Mouse (Mus musculus) right cerebral cortex, postnatal 10 days (tissue): ENCODE measurements around the gene Arhgef10l.

Source experiments
- DNase-seq, 2 experiments: peaks; one replicate each; pipeline ENCODE4 v3.0.0; 2021; ENCODE audit warnings: low spot score in 2 of 2

The Arhgef10l gene

DNA sequence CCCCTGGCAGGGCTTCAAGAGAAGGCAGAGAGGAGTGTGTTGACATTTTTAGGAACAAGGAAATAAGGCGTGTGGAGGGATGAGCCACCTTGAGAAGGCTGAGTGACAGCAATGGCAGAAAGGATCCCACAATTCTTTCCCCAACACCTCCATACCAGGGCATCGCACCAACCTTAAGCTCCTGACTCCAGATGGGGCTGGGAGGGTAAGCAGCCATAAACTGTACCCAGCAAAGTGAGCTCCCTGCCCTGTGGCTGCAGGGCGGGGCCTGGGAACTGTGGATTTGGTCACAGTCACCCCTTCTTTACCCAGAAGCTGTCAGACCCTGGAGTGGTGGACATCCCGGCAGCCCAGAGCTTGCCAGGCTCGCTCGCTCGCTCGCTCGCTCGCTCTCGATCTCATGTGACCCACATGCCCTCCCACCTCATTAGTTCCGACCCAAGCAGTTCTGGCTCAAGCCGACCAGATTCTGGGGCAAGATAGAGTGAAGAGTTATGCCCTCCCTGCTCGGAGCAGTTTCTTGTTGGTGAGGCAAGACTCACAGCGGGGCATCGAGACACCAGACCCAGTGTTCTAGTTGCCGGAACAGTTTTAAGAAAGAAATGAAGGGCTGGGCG is 4.3 kb downstream of the Arhgef10l start:
- no peak for DNase-seq

DNA sequence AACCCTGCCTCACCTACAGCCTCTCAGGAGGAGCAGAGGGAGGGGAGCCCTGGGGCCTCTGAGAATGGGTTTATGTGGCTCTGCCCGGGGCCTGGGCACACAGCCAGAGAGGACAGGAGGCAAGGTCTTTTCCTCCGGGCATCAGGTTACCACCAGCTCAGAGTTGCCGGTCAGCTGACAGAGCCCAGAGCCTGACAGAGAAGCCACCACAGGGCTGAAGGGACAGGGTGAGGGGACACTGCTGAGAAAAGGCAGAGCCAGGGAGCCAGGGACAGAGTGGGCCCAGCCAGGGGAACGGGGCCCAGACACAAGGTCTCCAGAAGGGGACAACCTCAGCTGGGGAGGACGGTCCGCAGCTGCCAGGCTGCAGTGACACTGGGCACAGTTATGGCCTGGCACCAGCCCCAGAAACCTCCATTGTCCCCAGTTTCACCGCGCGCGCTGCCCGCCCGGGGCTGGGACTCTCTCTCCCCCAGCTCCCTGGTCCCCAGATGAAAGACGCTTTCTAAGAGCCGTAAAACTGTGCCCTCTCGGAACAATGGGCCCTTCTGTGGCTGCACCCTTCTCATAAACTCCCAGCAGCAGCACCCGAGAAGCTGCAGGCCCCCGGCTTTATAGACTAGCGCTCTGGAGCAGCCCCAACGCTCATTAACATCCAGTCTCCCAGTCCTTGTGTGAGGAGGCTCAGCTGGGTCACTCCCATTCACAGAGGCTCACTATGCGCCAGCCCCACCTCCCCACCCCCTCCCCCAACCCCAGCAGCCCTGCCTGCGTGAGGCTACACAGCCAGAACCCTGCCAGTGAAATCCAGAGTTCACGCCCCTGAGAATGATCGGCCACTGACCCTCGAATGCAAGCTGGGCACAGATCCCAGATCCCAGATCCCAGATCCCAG is 7.9 kb downstream of the Arhgef10l start:
- DNase-seq = peak; percentile 92 to 93

DNA sequence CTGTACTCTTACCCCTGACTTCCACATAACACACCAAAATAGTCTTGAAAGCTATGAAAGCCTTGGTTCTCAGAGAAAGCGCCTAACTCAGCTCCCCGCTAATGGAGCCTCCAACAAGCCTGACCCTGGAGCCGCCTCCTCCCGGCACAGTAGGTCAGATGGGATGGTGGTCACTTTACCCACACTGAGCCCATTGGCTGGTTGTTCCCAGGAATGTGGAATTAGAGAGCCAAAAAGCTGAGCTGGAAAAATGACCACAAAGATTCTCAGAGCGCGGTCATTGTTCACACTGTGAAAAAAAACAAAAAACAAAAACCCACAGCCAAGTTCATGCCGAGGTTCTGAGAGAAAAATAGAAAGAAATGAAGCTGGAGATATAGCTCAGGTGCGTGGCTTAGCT is 9.3 kb downstream of the Arhgef10l start:
- no peak for DNase-seq

DNA sequence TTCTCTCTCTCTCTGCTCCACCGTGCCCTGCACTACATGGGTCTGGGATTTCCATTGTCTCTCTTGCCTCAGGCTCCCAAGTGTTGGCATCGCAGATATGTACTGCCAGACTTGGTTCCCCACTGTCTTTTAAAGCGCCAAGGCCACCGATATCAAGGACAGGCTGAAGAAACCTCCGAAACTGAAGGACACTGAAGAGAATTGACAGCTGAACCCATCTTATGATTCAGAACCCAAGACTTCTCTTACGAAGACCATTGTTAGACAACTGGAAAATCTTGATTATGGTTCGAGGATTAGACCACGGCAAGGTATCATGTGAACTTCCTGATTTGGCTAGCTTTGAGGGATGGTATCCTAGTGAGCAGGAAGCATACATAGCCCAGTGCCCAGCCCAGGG is 11.0 kb downstream of the Arhgef10l start:
- DNase-seq = no peak

DNA sequence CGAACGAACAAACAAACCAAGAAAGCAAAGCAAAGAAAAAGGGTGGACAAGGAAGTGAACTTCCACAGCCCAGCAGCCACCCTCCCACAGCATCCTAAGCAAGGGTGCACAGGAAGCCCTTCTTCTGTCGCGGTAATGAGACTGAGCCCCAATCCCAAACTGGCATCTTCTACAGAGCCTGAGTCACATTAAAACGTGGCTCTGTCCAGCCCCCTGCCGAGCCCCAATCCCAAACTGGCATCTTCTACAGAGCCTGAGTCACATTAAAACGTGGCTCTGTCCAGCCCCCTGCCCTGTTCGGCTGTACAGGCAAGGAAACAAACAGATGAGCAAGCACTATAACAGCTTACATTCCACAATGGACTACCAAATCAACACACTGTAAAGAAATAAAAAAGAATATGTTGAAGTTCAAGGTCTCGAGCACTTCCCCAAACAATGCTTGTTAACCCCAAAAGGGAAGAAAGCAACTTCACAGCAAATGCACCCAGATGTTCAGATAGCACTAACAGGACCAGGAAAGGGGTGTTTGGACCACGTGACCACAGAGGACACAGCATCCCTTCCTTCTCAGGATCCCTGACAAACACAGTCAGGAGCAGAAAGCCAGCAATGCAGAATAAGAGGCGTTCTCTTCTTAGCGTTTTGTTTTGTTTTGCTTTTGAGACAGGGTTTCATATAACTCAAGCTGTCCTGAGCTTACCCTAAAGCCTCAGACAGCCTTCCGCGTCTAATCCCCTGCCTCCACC is 11.8 kb downstream of the Arhgef10l start:
- no peak for DNase-seq

DNA sequence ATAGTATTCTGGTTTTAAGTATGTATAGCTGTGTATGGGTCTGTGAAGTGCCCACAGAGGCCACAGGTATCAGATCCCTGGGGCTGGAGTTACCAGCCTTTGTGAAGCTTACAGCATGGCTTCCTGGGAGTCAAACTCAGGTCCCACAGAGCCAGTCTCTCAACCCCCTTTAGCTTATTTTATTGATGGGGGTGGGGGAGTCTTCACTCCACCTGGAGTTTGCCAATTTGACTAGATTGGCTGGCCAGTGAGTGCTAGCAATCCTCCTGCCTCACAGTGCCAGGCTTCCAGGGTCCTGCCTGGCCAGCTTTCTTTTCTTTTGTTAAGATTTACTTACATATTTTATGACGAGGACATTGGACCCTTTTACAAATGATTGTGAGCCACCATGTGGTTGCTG is 16.1 kb downstream of the Arhgef10l start:
- DNase-seq = no peak

DNA sequence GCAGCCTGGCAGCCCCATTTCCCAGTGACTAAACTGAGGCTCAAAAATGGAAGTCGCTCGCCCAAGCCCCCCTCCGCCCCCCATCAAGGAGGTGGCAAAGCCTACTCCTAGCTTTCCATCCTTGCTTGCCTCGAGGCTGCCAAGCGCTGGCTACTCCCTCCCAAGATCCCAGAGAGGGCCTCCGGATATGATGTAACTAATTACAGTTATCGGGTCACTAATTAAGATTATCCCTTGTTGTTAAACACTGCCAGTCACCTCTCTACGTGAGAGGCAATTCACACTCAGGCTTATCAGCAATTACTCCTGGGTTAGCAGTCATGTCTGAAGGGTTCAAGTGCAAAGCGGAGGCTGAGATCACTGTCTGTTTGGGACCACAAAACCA is 16.6 kb downstream of the Arhgef10l start:
- DNase-seq = no peak

DNA sequence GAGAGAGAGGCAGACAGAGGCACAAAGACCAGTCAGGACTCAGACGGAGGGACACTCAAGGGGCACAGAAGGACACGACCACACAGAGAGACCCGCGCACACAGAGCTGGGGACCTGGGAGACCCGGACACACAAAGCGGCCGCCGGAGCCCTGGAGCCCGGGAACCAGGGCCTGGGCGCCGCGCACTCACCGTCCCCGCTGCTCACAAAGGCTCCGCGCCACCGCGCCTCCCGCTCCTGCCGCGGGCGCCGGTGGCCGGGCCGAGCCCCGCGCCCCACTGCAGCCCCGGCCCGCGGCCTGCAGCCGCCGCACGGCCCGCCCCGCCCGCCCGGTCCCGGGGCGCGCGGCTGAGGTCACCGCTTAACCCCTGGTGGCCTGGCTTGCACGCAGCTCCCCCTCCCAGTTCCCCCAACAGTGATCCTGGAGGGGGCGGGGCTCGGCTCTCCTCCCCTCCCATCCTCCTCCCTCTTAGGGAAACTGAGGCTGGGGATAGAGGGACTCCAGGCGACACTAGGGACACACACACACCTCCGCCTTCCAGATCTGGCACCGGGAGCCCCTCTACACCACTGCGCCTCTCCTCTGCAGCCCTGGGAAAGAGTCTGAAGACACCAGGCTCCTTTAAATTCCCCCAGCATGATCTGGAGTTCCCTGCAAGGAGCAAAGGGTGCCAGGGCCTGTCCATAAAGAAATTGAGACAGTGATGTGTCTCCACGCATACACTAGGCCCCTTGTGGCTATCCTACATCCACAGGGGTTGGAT is 17.2 kb downstream of the Arhgef10l start:
- peak; percentile 63 to 70 for DNase-seq

DNA sequence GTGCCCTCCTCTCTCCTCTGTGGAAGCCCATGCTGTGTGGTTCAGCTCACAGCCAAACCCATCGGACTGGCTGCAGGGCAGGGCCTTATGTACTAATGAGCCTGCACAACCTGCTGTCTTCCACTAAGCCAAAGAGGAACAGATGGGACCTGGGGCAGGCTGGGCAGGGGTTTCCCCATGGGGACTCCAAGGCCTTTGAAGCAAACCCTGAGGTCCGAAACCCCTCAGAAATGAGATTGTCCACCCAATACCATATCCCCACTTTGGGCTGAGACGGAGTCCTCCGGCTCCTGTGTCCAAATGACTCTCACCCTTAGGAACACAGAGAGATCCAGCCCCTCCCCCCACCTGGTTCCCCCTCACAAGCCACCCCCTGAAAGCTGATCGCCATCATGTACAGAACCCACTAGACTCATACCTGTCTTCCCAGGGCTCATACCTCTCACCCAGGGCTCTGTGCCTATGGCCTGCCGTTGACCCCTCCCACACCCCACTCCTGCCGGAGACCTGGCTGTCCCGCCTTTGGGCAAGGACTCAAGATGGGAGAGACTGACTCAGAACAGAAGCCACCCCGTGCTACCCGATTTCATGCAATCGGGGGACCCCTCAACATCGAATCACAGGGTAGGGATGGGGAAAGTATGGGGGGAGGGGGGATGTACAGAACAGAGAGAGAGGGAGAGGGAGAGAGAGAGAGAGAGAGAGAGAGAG is 17.9 kb downstream of the Arhgef10l start:
- DNase-seq = no peak

DNA sequence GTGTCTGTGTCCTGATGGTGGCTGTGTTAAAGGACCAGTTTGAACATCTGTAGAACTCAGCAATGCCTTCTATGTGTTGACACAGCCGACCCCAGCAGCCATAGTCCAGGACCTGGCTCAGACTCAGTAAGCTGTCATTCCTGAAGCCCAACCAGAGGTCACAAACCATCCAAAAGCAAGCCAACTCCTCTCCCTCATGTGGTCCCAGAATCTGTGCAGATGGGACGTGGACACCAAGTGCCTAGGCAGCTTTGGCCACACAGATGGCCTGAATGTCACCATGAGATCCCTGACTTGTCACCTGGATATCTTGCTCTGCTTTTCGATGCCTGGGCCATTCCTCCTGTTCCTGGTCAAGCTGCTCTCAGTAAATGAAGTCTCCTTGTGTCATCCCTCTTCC is 20.2 kb downstream of the Arhgef10l start:
- no peak for DNase-seq

DNA sequence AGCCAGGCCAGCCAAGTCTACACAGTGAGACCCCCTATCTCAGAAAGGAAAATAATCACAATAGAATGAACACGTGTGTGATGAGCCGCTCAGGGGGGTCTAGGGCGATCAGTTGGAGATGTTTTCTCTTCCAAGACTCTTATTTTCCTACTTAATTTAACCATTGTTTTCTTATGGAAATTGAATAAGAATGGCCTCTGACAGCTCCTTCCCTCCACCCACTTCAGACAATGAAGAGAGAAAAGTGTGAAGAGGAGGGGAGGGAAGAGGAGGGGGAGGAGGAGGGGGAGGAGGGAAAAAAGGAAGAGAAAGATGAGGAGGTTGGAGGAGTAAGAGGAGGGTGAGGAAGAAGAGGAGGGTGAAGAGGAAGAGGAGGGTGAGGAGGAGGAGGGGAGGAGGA is 21.1 kb downstream of the Arhgef10l start:
- no peak for DNase-seq

DNA sequence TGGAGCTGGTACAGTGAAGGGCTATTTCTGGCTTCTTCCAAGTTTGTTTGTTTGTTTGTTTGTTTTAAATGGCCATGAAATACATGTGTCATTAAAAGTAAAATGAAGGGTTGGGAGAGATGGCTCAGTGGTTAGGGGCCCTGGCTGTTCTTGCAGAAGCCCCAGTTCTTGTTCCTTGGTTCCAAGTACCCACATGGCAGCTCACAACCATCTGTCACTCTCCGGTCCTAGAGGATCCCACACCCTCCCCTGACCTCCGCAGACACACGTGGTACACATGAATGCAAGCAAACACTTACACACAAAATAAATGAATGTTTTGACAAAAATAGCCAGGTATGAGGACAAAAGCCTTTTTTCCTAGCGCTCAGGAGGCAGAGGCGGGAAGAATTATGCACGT is 21.5 kb downstream of the Arhgef10l start:
- peak in 1 of 2 experiments; percentile 33 for DNase-seq

DNA sequence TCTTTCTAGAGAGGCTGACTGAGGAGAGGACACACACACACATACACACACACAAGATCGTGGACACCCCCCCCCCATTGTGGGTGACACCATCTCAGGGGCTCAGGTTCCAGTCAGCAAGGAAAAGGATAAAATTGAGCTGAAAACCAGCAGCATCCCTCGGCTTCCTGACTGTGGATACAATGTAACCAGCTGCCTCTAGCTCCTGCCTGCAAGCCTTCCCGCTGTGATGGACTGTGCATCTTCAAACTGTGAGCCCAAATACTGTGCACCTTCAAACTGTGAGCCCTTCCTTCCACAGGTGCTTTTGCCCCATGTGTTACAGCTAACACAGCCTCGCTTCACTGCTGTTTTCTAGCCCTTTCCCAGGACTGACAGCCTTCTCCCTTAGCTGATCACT is 23.4 kb downstream of the Arhgef10l start:
- DNase-seq = no peak

DNA sequence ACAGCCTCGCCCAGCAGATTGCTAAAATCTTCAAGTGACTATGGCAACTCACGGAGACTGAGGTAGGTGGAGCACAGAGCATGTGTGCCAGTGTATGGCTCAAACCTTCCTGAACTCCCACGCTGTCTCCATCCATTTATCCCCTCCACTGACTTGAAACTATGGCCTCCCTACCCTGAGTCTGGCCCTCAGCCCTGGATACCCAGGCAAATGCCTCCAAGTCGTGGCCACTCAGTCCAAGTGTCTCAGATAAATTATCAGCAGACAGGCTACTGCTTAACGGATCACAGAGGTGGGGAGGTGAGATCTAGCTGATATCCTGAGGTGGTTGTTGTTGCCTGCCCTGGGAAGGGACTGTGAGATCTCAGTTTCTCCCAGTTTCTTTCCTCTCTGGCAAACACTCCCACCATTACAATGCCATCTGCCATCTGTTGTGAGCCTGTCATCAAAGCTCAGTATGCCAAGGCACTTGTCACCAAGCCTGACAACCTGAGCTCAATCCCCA is 24.3 kb downstream of the Arhgef10l start:
- no peak for DNase-seq

DNA sequence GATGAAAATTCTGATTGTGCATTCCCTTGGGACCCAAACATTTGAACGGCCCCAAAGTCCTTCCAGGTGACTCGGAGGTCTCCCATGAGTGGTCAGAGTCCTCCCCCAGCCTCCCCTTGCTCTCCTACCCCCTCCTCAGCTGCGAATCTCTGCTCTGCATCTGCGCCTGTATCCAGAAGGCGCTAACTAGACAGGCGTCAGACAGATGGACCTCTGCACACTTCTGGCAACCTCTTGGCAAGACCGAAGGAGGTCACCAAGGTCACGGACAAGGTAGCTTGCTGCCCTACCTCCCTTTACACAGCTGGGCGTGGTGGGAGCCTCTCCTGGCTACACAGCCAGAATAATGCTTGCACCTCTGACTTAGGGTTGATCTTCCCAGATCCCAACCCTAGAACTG is 25.1 kb downstream of the Arhgef10l start:
- no peak for DNase-seq

DNA sequence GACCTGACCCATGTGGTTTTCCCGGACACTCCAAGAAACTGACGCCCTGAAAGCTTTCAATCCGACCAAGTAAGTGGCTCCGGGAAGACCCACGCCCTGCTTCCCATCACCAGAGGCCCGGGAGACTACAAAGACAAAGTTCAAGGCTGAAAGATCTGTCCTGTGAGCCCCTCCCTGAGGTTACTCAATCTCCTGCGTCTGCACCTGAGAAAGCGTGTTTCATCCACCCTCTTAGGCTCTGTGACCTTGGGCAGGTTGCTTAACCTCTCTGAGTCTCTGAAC is 25.6 kb downstream of the Arhgef10l start:
- no peak for DNase-seq

DNA sequence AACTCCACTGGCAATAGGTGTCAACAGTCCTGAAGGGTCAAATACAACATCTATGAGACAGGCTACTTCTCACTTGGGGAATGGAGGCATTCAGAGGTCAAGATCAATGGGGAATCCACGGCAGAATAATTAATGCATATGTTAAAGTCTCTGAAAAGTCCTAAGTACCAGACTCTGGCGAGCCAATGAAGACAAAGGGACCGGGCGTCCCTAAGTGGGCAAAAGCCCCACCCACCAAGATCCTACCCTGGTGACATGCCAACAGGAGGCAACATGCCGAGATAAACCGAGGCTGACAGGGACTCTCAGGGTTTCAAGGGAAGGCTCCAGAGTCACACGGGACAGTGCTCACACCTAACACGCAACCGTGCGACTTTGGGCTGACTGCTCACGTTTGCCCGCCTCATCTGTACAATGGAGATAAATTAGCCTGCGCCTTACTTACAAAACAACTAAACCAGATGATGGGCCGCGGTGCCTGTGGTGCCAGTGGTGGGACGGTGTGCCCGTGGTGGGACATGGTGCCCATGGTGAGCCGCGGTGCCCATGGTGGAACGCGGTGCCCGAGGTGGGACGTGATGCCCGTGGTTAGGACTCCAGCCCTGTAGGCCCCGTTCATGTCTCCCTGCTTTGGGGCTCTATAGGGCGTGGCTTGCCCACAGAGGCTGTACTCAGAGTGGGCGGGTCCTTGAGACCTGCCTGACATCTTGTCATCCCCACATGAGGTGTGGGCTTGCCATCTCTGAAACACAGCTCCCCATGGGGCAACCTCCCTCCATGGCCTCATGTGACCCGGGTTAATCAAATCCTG is 26.2 kb downstream of the Arhgef10l start:
- DNase-seq = no peak

DNA sequence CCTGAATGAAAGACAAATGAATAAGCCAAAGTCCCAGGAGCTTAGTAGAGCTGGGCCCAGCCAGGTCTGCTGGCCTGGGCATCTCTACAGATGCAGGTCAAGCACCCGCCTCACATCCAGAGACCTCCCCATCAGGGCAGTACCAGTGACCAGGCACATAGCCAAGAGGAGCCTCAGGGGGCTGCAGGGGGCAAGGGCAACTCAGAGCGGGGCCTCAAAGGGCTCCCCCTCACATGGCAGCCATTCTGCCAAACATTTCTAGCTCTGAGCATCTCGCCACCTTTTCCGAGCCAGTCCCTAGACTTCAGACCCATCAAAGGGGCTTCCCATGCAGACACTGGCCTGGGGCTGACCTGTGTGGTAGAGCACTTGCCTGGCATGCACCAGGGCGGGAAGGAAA is 27.2 kb downstream of the Arhgef10l start:
- no peak for DNase-seq

DNA sequence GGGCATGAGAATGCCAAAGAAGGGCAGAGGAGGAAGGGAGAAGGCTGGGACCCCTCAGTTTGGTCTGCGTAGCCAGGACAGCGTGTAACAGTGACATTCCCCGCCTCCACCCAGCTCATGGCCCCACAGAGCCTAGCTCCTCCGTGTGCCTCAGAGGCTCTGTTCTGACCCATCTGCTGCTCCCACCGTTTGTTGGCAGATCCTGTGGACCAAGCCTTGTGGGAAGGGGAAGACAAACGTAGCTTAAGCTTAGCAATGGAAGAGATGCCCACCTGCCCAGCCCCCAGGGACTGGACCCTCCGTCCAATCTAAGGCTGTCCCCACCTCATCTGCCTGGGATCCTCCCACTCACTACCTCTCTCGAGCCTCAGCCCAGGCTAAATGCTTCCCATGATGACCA is 28.5 kb downstream of the Arhgef10l start:
- DNase-seq = no peak

DNA sequence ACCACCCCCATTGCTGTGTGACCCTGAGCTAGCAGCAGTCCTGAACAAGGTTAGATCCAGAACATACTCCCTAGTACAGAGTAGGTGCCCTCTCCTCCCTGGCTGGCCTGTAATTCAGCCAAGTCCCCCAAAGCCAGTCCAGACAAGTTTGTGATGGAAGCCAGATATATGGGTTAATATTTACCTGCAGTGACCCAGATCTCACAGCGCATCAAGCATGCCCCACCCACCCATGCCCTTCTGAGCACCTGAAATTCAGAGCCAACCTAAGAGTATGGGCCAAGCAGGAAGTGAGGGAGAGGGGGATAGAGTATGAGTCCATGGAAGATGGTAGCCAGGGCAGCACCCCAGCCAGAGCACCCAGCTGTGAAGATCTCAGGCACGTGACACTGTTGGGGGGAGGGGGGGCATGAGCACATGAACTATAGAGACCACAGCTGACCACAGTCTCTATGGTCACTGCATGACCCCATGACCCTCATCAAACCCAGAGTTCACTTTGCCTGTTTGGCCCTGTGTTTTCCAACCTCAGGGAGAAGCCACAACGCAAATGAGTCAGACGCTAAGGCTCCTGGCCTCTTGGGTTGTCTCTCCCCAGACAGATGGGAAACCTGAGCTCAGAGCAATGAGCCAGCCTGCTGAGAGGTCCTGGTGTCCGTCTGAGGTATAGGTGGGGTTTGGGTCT is 29.4 kb downstream of the Arhgef10l start:
- DNase-seq = no peak
